Mouse (Mus musculus) midbrain, postnatal 0 days (tissue): Measurements from ENCODE around the gene Cdon. TPM values are rescaled to one million over a fixed set of nuclear protein-coding genes. Genes with fewer than 3 reads are reported as not detected.

ENCODE experiments used
- ATAC-seq: fragments of 200-750 bp; cut with Nextera tagmentation; 2 replicates; pipeline ENCODE4 v1.8.0; 2017; ENCODE audit warnings: moderate number of reproducible peaks, mild to moderate bottlenecking, moderate TSS enrichment, moderate library complexity; ENCODE audit not compliant: low FRiP score
- DNase-seq: peaks from one replicate; pipeline ENCODE4 v3.0.0-alpha.2; 2015; ENCODE audit warnings: low spot score
- H3K27ac ChIP-seq: fragments of 300-500 bp; sonication (generic); 2 replicates; pipeline ENCODE4 v1.5.1; 2014; ENCODE audit warnings: low read depth, mild to moderate bottlenecking, low read length, mixed read lengths
- H3K27me3 ChIP-seq: fragments of 300-500 bp; sonication (generic); 2 replicates; pipeline ENCODE4 v1.6.1; 2014; ENCODE audit warnings: low read length, control low read depth, mixed read lengths; ENCODE audit not compliant: insufficient read depth
- H3K36me3 ChIP-seq: fragments of 300-500 bp; sonication (generic); 2 replicates; pipeline ENCODE4 v1.6.1; 2014; ENCODE audit warnings: low read length, control low read depth, mixed read lengths; ENCODE audit not compliant: insufficient read depth
- H3K4me1 ChIP-seq: fragments of 300-500 bp; sonication (generic); 2 replicates; pipeline ENCODE4 v1.6.1; 2014; ENCODE audit warnings: mild to moderate bottlenecking, control low read depth, antibody characterized with exemption, low read length, mixed read lengths; ENCODE audit not compliant: insufficient read depth
- H3K4me2 ChIP-seq: fragments of 300-500 bp; sonication (generic); 2 replicates; pipeline ENCODE4 v1.6.1; 2014; ENCODE audit warnings: low read depth, mild to moderate bottlenecking, low read length, mixed read lengths; ENCODE audit not compliant: poor library complexity, severe bottlenecking
- H3K4me3 ChIP-seq: fragments of 300-500 bp; sonication (generic); 2 replicates; pipeline ENCODE4 v1.5.1; 2014; ENCODE audit warnings: low read depth, mild to moderate bottlenecking, low read length, moderate library complexity
- H3K9ac ChIP-seq: fragments of 300-500 bp; sonication (generic); replicated peaks from 2 replicates; pipeline ENCODE4 v1.6.1; 2014; ENCODE audit warnings: mild to moderate bottlenecking, low read length, moderate library complexity, mixed read lengths; ENCODE audit not compliant: poor library complexity, severe bottlenecking
- H3K9me3 ChIP-seq: fragments of 300-500 bp; sonication (generic); 2 replicates; pipeline ENCODE4 v1.6.1; 2016; ENCODE audit warnings: low read length, control low read depth
- CTCF ChIP-seq: IDR thresholded peaks from 2 replicates; pipeline ENCODE4 v1.5.1; 2016; ENCODE audit warnings: antibody characterized with exemption, mild to moderate bottlenecking
- WGBS: fragments of 180-500 bp; shearing (Covaris S2); extraction: QIAGEN DNeasy Blood & Tissue Kit; methylation state at CpG from one replicate; pipeline ENCODE4 v1.1.7; 2014; 5-methylcytosine and 5-hydroxymethylcytosine counted together
- polyA plus RNA-seq: library from polyadenylated mRNA; unstranded; fragments of >200 nt; fragmentation: Nextera tagmentation; extraction: Ambion mirVana; gene quantifications from 2 replicates; pipeline ENCODE4 v1.2.1, GENCODE M21; 2015
- total RNA-seq: library from RNA; depleted of rRNA; stranded (reverse); fragments of >200 nt; gene quantifications from 2 replicates; pipeline ENCODE4 v1.2.3, GENCODE M21; 2014; rRNA removed

Cdon gene
- total and polyA plus RNA-seq, 2 experiments from 2014 or later, result 0.81 to 11.4 TPM

- peak overlapping the region; percentile 88 for H3K4me2 ChIP-seq
- no peak overlapping the region for H3K27ac ChIP-seq
- WGBS, result 72% methylated on average over 12 of the region's 12 CpGs
- DNase-seq, result no peak
- H3K27me3 ChIP-seq, result no peaks in the 10 kb centered on the region
- H3K9me3 ChIP-seq, result no peaks in the 10 kb centered on the region
- no peak for ATAC-seq
- no peak overlapping the region for H3K4me3 ChIP-seq
- peaks cover 5% of the 10 kb centered on the region; the same call in 1 of the 2 replicates for H3K4me1 ChIP-seq
- no peak for TF ChIP-seq CTCF
- H3K36me3 ChIP-seq, result peaks cover 21% of the 10 kb centered on the region
- no peak overlapping the region for H3K9ac ChIP-seq
These were observed 135.7 kb downstream of the Cdon start for GRCm38 (mm10) chr9:35556494-35557102.

Other genes with a start within 250 kb of the Cdon start
- gene Dcps, start 245.1 kb upstream of the Cdon start, total RNA-seq, result 39.6 and 41.4 TPM in 2 replicates
- gene Dcps, start 245.1 kb upstream of the Cdon start, polyA plus RNA-seq, result 56.5 and 58.4 TPM in 2 replicates
- 39.6 and 43.2 TPM in 2 replicates for gene Srpr, start 221.0 kb upstream of the Cdon start, total RNA-seq
- 61.0 and 63.0 TPM in 2 replicates for gene Srpr, start 221.0 kb upstream of the Cdon start, polyA plus RNA-seq
- 2.6 and 4.3 TPM in 2 replicates for gene Tirap, start 220.8 kb upstream of the Cdon start, total RNA-seq
- gene Tirap, start 220.8 kb upstream of the Cdon start, polyA plus RNA-seq, result 2.7 and 3.4 TPM in 2 replicates
- 36.3 and 39.8 TPM in 2 replicates for gene Foxred1, start 210.1 kb upstream of the Cdon start, total RNA-seq
- gene Foxred1, start 210.1 kb upstream of the Cdon start, polyA plus RNA-seq, result 46.5 and 47.0 TPM in 2 replicates
- gene Fam118b, start 153.3 kb upstream of the Cdon start, total RNA-seq, result 24.6 and 29.4 TPM in 2 replicates
- 37.4 and 41.5 TPM in 2 replicates for gene Fam118b, start 153.3 kb upstream of the Cdon start, polyA plus RNA-seq
- 6.9 and 8.7 TPM in 2 replicates for gene Rpusd4, start 153.3 kb upstream of the Cdon start, total RNA-seq
- 10.6 and 11.0 TPM in 2 replicates for gene Rpusd4, start 153.3 kb upstream of the Cdon start, polyA plus RNA-seq
- not detected in 2 replicates for gene Gm1113, start 97.1 kb downstream of the Cdon start, total RNA-seq
- not detected in 2 replicates for gene Gm1113, start 97.1 kb downstream of the Cdon start, polyA plus RNA-seq
- 24.1 and 28.6 TPM in 2 replicates for gene Ddx25, start 137.4 kb downstream of the Cdon start, total RNA-seq
- gene Ddx25, start 137.4 kb downstream of the Cdon start, polyA plus RNA-seq, result 28.5 and 28.7 TPM in 2 replicates
- gene Pus3, start 137.5 kb downstream of the Cdon start, total RNA-seq, result 9.6 and 12.8 TPM in 2 replicates
- gene Pus3, start 137.5 kb downstream of the Cdon start, polyA plus RNA-seq, result 13.3 and 14.2 TPM in 2 replicates
- gene Pate2, start 149.2 kb downstream of the Cdon start, total RNA-seq, result 0.14 and 0.33 TPM in 2 replicates
- gene Pate2, start 149.2 kb downstream of the Cdon start, polyA plus RNA-seq, result 0.42 and 0.54 TPM in 2 replicates
- gene Hyls1, start 149.3 kb downstream of the Cdon start, total RNA-seq, result 7.9 and 8.9 TPM in 2 replicates
- gene Hyls1, start 149.3 kb downstream of the Cdon start, polyA plus RNA-seq, result 9.2 and 10.7 TPM in 2 replicates
- gene Pate4, start 190.8 kb downstream of the Cdon start, total RNA-seq, result not detected in 2 replicates
- not detected in 2 replicates for gene Pate4, start 190.8 kb downstream of the Cdon start, polyA plus RNA-seq
- gene Pate3, start 227.1 kb downstream of the Cdon start, total RNA-seq, result not detected in 2 replicates
- gene Pate3, start 227.1 kb downstream of the Cdon start, polyA plus RNA-seq, result not detected in 2 replicates